Mouse (Mus musculus) cerebellum, postnatal 25 days (tissue): ENCODE measurements around the gene Ctbp1.
A peak's percentile ranks its signal among the peaks of the same experiment; 100 is the strongest.

Source experiments
- DNase-seq, 2 experiments: peaks; one replicate each; pipeline ENCODE4 v3.0.0; 2021; ENCODE audit warnings: mixed read lengths in 2 of 2

Gene Ctbp1

DNA sequence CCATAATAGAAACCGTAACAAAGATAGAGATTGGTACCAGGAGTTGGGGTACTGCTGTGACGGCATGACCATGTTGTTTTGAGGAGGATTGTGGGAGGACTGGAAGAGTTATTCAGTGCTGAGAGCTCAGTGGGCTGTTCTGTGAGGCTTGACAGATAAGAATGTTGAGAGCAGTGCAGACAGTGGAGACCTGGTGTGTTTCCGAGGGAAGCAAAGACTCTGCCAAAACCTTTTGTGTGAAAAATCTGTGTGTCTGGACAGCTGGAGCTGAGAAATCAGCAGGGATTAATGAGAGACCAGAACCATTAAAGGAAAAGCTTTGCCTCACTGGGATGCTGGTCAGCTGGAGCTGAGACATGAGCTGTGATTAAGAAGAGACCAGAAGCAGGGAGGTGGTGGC lies 34.9 kb downstream of the Ctbp1 start:
- DNase-seq: no peak

- DNase-seq: no peak
Measured at GRCm38 (mm10) chr5:33239111-33239714, 35.6 kb downstream of the Ctbp1 start.

- DNase-seq: no peak
Measured at GRCm38 (mm10) chr5:33238256-33238645, 36.5 kb downstream of the Ctbp1 start.

GRCm38 (mm10) chr5:33237600-33238255 lies 37.1 kb downstream of the Ctbp1 start:
- peak; percentile 45 to 69 for DNase-seq

- DNase-seq: no peak
Measured at GRCm38 (mm10) chr5:33234391-33235031, 40.3 kb downstream of the Ctbp1 start.

DNA sequence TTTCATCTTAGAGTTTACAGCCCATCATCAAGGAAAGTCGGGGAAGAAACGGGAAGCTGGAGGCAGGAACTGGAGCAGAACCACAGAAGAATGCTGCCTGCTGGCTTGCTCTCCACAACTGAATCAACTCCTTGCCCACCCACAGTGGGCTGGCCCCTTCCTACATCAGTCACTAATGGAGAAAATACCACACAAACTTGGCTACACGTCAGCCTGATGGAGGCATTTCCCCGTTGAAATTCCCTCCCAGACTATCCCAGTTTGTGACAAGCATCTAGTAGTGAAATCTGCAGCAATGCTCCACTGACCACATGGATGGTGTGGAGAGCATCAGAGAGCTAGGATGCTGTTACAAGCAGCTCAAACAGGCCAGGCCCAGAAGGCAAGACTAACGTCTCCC lies 42.0 kb downstream of the Ctbp1 start:
- no peak for DNase-seq

DNA sequence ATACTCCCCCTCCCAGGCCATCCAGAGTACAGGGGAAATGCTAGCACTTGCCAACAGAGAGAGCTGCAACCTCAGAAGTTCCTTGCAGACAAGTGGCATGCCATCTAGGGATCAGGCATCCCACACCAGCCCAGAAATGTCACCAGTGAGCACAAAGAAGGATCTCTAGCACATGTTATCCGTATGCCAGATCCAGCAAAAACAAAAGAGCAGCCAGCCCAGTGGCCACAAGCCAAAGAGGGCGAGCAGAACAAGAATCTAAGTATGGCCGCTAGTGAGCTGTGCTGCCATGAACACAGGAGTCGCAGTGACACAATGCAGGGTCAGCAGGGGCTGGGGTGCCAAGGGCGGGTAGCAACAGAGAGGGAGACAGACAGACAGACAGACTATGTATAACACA lies 44.5 kb downstream of the Ctbp1 start:
- peak in 1 of 2 experiments; percentile 37 for DNase-seq

GRCm38 (mm10) chr5:33228428-33228827 lies 46.4 kb downstream of the Ctbp1 start:
- peak; percentile 84 to 89 for DNase-seq

GRCm38 (mm10) chr5:33225673-33226072 lies 49.1 kb downstream of the Ctbp1 start:
- DNase-seq: no peak

GRCm38 (mm10) chr5:33224491-33224890 lies 50.3 kb downstream of the Ctbp1 start:
- DNase-seq: no peak

DNA sequence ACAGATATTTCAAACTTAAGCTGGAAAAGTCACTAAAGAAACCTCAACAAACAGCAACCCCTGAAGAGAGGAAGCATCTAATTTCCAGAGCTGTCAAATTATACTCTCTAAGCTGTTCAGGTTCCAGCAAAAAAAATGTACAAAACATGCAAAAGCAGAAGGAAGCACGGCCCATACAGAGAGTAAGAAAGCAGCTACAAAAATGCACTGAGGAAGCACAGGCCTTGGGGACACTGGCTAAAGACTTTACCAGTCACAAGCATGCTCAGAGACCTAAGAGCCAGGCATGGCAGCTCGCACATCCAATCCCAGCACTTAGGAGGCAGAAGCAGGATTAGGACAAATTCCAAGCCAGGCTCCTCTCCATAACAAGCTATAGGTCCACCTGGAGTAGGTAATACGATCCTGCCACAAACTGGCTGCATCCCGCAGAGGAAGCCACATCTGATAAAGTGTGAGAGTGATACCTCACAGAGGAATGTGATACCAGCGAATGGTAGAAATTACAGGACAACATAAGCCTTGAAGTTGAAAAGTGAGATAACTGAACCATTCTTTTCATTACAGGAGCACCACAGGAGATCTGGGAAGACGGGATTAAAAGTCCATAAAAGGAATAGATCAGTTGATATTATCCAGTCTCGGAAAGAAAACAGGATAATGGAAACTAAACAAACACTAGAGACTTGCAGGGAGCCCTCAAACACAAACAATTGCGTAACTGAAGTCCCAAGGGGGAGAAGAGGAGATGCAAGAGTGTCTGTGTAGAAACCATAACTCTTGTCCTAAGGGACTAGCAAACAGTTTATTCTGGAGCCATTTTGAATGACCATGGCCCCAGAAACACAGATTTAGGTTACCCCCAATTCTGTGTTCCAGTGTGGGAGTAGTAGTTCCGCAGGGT lies 51.7 kb downstream of the Ctbp1 start:
- DNase-seq: no peak

DNA sequence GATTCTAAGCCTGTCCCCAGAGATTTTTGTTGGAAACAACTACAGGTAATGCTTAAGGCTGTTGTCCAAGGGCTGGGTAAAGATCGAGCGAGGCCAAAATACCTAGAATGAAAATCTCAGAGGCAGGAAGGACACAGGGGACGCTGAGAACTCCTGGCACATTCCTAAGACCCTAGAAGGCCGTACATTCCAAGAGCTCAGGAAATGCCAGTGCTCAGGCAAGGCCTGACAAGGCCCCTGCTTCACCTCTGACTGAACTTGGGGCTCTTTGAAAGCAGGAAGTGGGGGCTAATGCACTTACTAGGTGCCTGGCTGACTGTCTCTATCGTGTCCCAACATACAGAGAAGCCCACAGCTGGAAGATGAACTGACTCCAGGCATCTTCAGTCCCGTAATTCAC lies 52.4 kb downstream of the Ctbp1 start:
- DNase-seq: no peak

- DNase-seq: peak; percentile 28 to 57
Measured at GRCm38 (mm10) chr5:33220350-33221044, 54.3 kb downstream of the Ctbp1 start.

GRCm38 (mm10) chr5:33219831-33220230 lies 55.0 kb downstream of the Ctbp1 start:
- no peak for DNase-seq

GRCm38 (mm10) chr5:33218746-33219449 lies 55.9 kb downstream of the Ctbp1 start:
- DNase-seq: no peak

DNA sequence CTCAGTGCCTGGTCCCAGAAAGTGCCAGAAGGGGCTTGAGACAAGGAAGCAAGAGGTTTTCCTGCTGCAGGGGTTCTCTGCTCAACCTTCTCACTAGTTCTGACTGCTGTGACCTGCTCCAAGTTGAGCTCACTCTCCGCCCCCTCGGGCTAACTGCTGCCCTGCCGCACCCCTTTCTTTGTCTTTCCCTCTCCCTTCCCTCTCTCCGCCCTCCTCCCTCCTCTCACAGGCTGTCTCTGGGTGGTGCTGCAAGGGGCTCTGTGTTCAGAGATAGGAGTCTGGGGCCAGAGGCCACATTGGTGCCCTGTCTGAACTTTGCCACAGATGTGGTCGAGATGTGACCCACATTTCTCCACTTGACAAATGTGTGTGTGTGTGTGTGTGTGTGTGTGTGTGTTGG lies 56.7 kb downstream of the Ctbp1 start, which contains the start of gene Spon2:
TSS of gene Spon2 (minus strand) at position 375 of the 400 bp plus-strand sequence.
- no peak for DNase-seq

DNA sequence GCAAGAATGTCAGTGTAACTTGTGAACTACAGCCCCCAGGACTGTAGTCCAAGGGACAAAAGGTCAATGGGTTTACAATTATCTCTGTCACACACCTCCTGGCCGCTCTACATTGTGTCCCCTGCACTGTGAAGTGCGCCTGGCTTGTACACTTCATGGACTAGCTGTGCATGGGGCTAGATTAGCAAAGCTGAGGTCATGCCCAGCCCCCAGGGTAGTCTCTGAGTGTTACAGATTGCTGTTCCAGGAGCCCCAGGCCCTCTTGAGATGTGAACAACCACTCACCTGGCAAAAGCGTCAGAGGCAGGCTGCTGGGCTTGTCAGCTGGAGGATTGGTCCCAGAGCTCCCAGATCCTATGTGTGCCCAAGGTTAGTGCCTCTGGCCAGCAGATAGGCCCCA lies 57.1 kb downstream of the Ctbp1 start:
- no peak for DNase-seq

- no peak for DNase-seq
Measured at GRCm38 (mm10) chr5:33214723-33215122, 60.1 kb downstream of the Ctbp1 start.

DNA sequence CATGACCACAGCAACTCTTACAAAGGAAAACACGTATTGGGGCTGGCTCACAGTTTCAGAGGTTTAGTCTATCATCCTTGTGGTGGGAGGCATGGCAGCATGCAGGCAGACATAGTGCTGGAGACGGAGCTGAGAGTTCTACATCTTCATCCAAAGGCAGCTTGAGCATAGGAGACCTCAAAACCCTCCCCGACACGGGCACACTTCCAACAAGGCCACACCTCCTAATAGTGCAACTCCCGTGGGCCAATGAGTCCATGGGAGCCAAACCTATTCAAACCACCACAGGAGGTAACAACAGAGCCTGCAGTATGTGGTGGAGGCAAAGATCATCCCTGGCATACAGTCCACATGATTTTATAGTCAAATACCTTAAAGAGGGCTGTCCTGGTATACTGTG lies 63.5 kb downstream of the Ctbp1 start:
- no peak for DNase-seq

DNA sequence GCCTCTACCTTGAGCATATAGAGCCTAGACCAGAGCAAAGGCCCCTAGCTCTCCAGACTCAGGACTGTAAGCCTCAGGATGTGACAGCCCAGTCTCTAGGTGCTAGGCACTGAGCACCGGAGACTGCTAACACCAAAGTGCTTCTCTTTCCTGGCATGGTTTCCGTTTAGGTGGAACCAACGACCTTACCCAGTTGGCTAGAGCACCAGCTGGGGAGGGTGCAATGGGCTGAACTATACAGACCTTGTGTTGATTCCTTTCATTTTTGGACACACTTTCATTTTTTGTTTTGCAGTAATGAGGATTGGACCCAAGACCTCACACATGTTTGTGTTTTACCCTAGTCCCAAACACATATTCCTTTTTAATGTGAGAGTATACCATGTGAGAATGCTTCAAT lies 64.3 kb downstream of the Ctbp1 start:
- no peak for DNase-seq

DNA sequence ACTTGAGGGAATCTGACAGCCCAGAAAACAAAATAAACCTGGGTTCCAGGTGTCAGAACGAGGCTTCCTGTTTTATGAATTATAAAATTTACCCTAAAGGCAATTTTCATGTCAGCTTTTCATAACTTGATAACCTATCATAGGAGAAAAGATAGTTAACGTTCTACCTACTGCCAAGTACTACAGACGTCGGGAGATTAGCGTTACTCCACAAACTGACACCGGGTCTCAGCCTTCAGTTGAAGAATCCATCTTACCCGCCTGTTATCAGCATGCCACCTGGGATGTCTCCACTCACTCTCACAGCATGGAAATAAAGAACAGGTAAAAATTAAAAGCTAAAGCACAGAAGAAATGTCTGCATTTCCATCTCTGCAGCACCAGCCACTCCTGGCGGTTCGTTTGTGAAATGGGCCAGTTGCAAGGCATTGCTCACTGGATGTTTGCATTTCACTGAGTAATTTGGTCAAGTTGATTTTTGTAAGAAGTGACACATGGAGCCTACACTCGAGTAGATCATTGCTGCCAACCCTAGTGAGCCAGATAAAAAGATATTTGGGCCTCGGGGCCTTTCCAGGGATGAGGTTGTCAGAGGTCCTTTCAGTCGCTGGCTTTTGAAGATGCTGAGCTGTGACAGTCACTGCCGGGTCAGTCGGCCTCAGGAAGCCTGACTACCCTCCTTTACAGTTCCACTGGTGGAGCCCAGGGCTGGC lies 66.1 kb downstream of the Ctbp1 start:
- DNase-seq: no peak
